Mouse (Mus musculus) heart, adult 2 months (tissue): ENCODE results near the gene Dnajb14.

Experiments used
- CTCF ChIP-seq: fragments of 200-600 bp; IDR thresholded peaks from 2 replicates; pipeline ENCODE4 v1.8.1; 2022; ENCODE audit warnings: antibody characterized with exemption, mild to moderate bottlenecking, moderate library complexity
- EP300 ChIP-seq: fragments of 200-500 bp; IDR thresholded peaks from 2 replicates; pipeline ENCODE4 v1.6.1; 2011; ENCODE audit warnings: low read depth, low read length, control low read depth; ENCODE audit not compliant: insufficient read depth
- POLR2A ChIP-seq: fragments of 200-500 bp; IDR thresholded peaks from 2 replicates; pipeline ENCODE4 v1.6.1; 2011; ENCODE audit warnings: mild to moderate bottlenecking, low read depth, low read length, control low read depth; ENCODE audit not compliant: insufficient read depth

DNA sequence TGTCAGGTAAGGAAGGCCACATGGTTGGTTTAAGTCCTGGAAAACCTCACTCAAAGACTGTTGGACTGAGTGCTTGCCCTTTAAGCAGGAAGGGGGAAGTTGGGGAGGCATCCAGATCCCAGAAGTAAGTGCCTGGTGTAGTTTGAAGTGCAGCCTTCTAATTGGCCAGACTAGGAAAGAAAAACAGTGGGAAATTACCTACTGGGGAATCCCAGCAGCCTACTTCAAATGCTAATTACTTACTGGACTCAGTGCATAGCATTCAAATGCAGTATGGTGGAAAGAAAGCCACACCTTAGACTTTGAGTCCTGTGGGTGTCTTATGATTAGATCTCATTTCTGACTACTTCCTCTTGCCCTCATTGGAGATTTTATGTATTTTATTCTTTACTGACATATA, 34.3 kb upstream of the Dnajb14 start:
- TF ChIP-seq CTCF (no peak), POLR2A (no peak), EP300 (no peak)
